Mouse (Mus musculus) forebrain, embryonic 14.5 days (tissue): ENCODE measurements at regions not wholly inside any gene's neighbourhood (a gene's known extent, or its start where the extent isn't known, plus 50 kb on each side); places are given as distances from the start of the nearest gene placed in this dataset.

ENCODE experiments used
- ATAC-seq: fragments of 200-750 bp; cut with Nextera tagmentation; 2 replicates; pipeline ENCODE4 v1.8.0; 2017; ENCODE audit warnings: mild to moderate bottlenecking, moderate library complexity
- DNase-seq: peaks from one replicate; pipeline ENCODE4 v3.0.0-alpha.2; 2015; ENCODE audit warnings: low spot score
- H3K27ac ChIP-seq: fragments of 300-500 bp; sonication (generic); 2 replicates; pipeline ENCODE4 v1.5.1; 2014; ENCODE audit warnings: low read depth, mild to moderate bottlenecking, control low read depth, low read length, moderate library complexity
- H3K27me3 ChIP-seq: fragments of 300-500 bp; sonication (generic); replicated peaks from 2 replicates; pipeline ENCODE4 v1.6.1; 2014; ENCODE audit warnings: low read length, control low read depth, mixed read lengths; ENCODE audit not compliant: control insufficient read depth, insufficient read depth
- H3K36me3 ChIP-seq: fragments of 300-500 bp; sonication (generic); 2 replicates; pipeline ENCODE4 v1.6.1; 2014; ENCODE audit warnings: low read length, control low read depth; ENCODE audit not compliant: control insufficient read depth, insufficient read depth
- H3K4me1 ChIP-seq: fragments of 300-500 bp; sonication (generic); 2 replicates; pipeline ENCODE4 v1.6.1; 2014; ENCODE audit warnings: antibody characterized with exemption, low read length, control low read depth; ENCODE audit not compliant: control insufficient read depth, insufficient read depth
- H3K4me2 ChIP-seq: fragments of 300-500 bp; sonication (generic); 2 replicates; pipeline ENCODE4 v1.6.1; 2014; ENCODE audit warnings: mild to moderate bottlenecking, control low read depth, low read length
- H3K4me3 ChIP-seq: fragments of 300-500 bp; sonication (generic); 2 replicates; pipeline ENCODE4 v1.5.1; 2014; ENCODE audit warnings: low read depth, low read length, control low read depth
- H3K9ac ChIP-seq: fragments of 300-500 bp; sonication (generic); 2 replicates; pipeline ENCODE4 v1.6.1; 2014; ENCODE audit warnings: mild to moderate bottlenecking, low read length, control low read depth, moderate library complexity
- H3K9me3 ChIP-seq: fragments of 300-500 bp; sonication (generic); replicated peaks from 2 replicates; pipeline ENCODE4 v1.6.1; 2016; ENCODE audit warnings: low read length, control low read depth, mixed read lengths; ENCODE audit not compliant: control insufficient read depth
- WGBS: fragments of 180-500 bp; shearing (Covaris S2); extraction: QIAGEN DNeasy Blood & Tissue Kit; methylation state at CpG from one replicate; pipeline ENCODE4 v1.1.7; 2014; 5-methylcytosine and 5-hydroxymethylcytosine counted together

GRCm38 (mm10) chr5:51829606-51830005 is 262.1 kb upstream of the Ppargc1a start:
- Histone ChIP-seq H3K27me3 (no peaks in the 10 kb centered on the region), H3K9ac (no peak overlapping the region), H3K4me3 (no peak overlapping the region), H3K4me1 (no peaks in the 10 kb centered on the region), H3K27ac (no peak overlapping the region), H3K4me2 (no peak overlapping the region), H3K9me3 (no peaks in the 10 kb centered on the region), H3K36me3 (no peaks in the 10 kb centered on the region)
- 81% methylated on average over 3 of the region's 3 CpGs for WGBS
- no peak for DNase-seq
- ATAC-seq: no peak

- Histone ChIP-seq H3K4me1 (no peaks in the 10 kb centered on the region), H3K36me3 (no peaks in the 10 kb centered on the region), H3K4me3 (no peak overlapping the region), H3K4me2 (no peak overlapping the region), H3K9ac (no peak overlapping the region), H3K9me3 (no peaks in the 10 kb centered on the region), H3K27me3 (no peaks in the 10 kb centered on the region), H3K27ac (no peak overlapping the region)
- no peak for DNase-seq
- 68% methylated on average over 5 of the region's 5 CpGs for whole genome bisulfite sequencing
- no peak for ATAC-seq
These were observed 261.5 kb upstream of the Ppargc1a start for GRCm38 (mm10) chr5:51829020-51829419.

GRCm38 (mm10) chr5:51826269-51826668 is 258.7 kb upstream of the Ppargc1a start:
- 88% methylated on average over 1 of the region's 1 CpGs for WGBS
- Histone ChIP-seq H3K36me3 (no peaks in the 10 kb centered on the region), H3K9ac (no peak overlapping the region), H3K27me3 (no peaks in the 10 kb centered on the region), H3K27ac (no peak overlapping the region), H3K9me3 (no peaks in the 10 kb centered on the region), H3K4me3 (no peak overlapping the region), H3K4me2 (no peak overlapping the region), H3K4me1 (0 out of 2 replicates have a peak, but pooled peaks cover 2% of the 10 kb centered on the region)
- no peak for DNase-seq
- no peak for ATAC-seq

GRCm38 (mm10) chr5:51825584-51826088 is 258.1 kb upstream of the Ppargc1a start:
- Histone ChIP-seq H3K4me3 (no peak overlapping the region), H3K4me2 (no peak overlapping the region), H3K9ac (no peak overlapping the region), H3K27ac (no peak overlapping the region), H3K9me3 (no peaks in the 10 kb centered on the region), H3K4me1 (0 out of 2 replicates have a peak, but pooled peaks cover 2% of the 10 kb centered on the region), H3K36me3 (no peaks in the 10 kb centered on the region), H3K27me3 (no peaks in the 10 kb centered on the region)
- 94% methylated on average over 3 of the region's 3 CpGs for WGBS
- ATAC-seq (no peak), DNase-seq (no peak)

- Histone ChIP-seq H3K27me3 (no peaks in the 10 kb centered on the region), H3K4me3 (no peak overlapping the region), H3K36me3 (no peaks in the 10 kb centered on the region), H3K27ac (no peak overlapping the region), H3K9ac (no peak overlapping the region), H3K9me3 (no peaks in the 10 kb centered on the region), H3K4me2 (no peak overlapping the region), H3K4me1 (0 out of 2 replicates have a peak, but pooled peaks cover 2% of the 10 kb centered on the region)
- WGBS: 90% methylated on average over 4 of the region's 4 CpGs
- ATAC-seq (no peak), DNase-seq (no peak)
These were observed 257.2 kb upstream of the Ppargc1a start for GRCm38 (mm10) chr5:51824731-51825130.

- Histone ChIP-seq H3K4me3 (no peak overlapping the region), H3K36me3 (no peaks in the 10 kb centered on the region), H3K4me2 (no peak overlapping the region), H3K27me3 (no peaks in the 10 kb centered on the region), H3K27ac (no peak overlapping the region), H3K4me1 (0 out of 2 replicates have a peak, but pooled peaks cover 2% of the 10 kb centered on the region), H3K9ac (no peak overlapping the region), H3K9me3 (no peaks in the 10 kb centered on the region)
- 15% methylated on average over 2 of the region's 2 CpGs for WGBS
- ATAC-seq: peak; percentile 73; the same call in 1 of the 2 replicates
- DNase-seq: peak; percentile 79
These were observed 256.1 kb upstream of the Ppargc1a start for GRCm38 (mm10) chr5:51823657-51824056.

GRCm38 (mm10) chr5:51816258-51816657 is 248.7 kb upstream of the Ppargc1a start:
- ATAC-seq: no peak
- H3K4me1 ChIP-seq: no peaks in the 10 kb centered on the region
- H3K27ac ChIP-seq: no peak overlapping the region
- no peaks in the 10 kb centered on the region for H3K27me3 ChIP-seq
- 78% methylated on average over 2 of the region's 2 CpGs for WGBS
- H3K36me3 ChIP-seq: no peaks in the 10 kb centered on the region
- H3K4me2 ChIP-seq: no peak overlapping the region
- H3K4me3 ChIP-seq: no peak overlapping the region
- no peak for DNase-seq
- H3K9ac ChIP-seq: no peak overlapping the region
- no peaks in the 10 kb centered on the region for H3K9me3 ChIP-seq

GRCm38 (mm10) chr5:51811728-51812127 is 244.2 kb upstream of the Ppargc1a start:
- Histone ChIP-seq H3K27me3 (no peaks in the 10 kb centered on the region), H3K9me3 (no peaks in the 10 kb centered on the region), H3K27ac (no peak overlapping the region), H3K9ac (no peak overlapping the region), H3K36me3 (no peaks in the 10 kb centered on the region), H3K4me2 (no peak overlapping the region), H3K4me1 (no peaks in the 10 kb centered on the region), H3K4me3 (no peak overlapping the region)
- DNase-seq (no peak), ATAC-seq (no peak)
- WGBS: 84% methylated on average over 2 of the region's 2 CpGs

- Histone ChIP-seq H3K27me3 (no peaks in the 10 kb centered on the region), H3K9me3 (no peaks in the 10 kb centered on the region), H3K4me3 (no peak overlapping the region), H3K36me3 (no peaks in the 10 kb centered on the region), H3K4me1 (no peaks in the 10 kb centered on the region), H3K4me2 (no peak overlapping the region), H3K9ac (no peak overlapping the region), H3K27ac (no peak overlapping the region)
- 93% methylated on average over 8 of the region's 8 CpGs for WGBS
- DNase-seq (no peak), ATAC-seq (no peak)
These were observed 234.0 kb upstream of the Ppargc1a start for GRCm38 (mm10) chr5:51801486-51801885.
